Mouse (Mus musculus) left cerebral cortex, postnatal 25 days (tissue): ENCODE results near the gene Atp2a2. TPM values are rescaled to one million over a fixed set of nuclear protein-coding genes. Genes with fewer than 3 reads are reported as not detected.
A peak's percentile ranks its signal among the peaks of the same experiment; 100 is the strongest.
"Not testable (repeated sequence)": the region's sequence is repeated elsewhere in the genome, so short reads cannot be mapped to it uniquely, and the experiment has no call there.

ENCODE experiments used
- DNase-seq, 2 experiments: peaks; one replicate each; pipeline ENCODE4 v3.0.0; 2022; ENCODE audit warnings: low spot score in 2 of 2, mixed read lengths in 1 of 2
- intact Hi-C: fragments of 180-260 bp; cut with DNase I; formaldehyde crosslinking; loops from one replicate; pipeline ENCODE4 v1.15.1; 2025
- total RNA-seq, 2 experiments: library from RNA; stranded (reverse); gene quantifications; 2 replicates each; pipeline ENCODE4 v1.2.3; 2021

Gene Atp2a2
- total RNA-seq, 2 experiments from 2014 or later = 748 to 749 TPM

DNA sequence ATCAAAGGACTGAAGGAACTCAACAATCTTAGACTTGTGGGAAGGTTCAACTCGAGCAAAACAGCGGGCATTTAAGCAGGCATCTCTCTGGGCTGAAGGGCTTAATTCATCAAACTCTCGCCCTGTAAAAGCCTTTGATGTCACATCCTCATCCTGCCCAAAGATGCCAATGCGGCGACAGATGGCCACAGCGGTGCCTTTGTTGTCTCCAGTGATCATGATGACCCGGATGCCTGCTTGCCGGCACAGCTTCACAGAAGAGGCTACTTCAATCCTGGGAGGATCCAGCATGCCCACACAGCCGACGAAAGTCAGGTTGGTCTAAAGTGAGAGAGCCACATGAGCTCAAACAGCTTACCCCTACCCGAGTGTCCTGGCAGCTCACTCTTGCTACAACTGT lies 41.4 kb downstream of the Atp2a2 start:
- intact Hi-C loops = no loop called here

DNA sequence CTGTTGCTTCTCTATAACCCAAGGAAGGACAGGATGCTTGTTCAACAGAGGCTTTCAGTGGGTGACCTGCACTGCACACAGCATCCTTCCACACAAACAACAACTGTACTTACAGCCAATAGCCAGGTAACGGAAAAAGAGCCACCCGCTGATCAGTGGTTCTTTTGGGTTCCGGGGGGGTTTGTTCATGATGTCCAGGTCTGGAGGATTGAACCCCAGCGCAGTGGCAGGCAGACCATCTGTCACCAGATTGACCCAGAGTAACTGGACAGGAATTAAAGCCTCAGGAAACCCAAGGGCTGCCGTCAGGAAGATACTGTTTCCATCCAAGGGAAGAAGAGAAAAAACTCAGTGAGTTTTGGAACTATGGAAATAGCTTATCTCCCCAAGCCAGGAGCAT lies 42.7 kb downstream of the Atp2a2 start:
- DNase-seq = no peak
- intact Hi-C loops = no loop called here

More for the DNA sequence above, 41.4 kb downstream of the Atp2a2 start:
- DNase-seq = peak in 1 of 2 experiments; percentile 27

DNA sequence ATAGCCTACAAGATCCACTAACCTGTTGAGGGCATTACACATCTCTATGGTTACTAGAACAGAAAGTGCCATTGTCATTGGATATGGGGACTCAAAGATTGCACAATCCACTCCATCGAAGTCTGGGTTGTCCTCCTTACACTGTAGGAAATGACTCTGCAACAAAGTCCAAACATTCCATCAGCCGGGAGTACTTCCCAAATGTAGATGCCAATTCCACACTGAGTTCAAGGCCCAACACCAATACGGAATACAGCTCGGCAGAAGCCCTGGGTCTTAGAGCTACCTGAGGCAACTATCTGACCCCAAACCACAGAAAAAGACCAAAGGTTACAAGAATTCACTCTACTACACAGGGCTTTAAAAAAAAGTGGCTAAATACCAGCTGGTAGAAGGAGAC lies 44.0 kb downstream of the Atp2a2 start:
- intact Hi-C loops = no loop called here
- DNase-seq = no peak

DNA sequence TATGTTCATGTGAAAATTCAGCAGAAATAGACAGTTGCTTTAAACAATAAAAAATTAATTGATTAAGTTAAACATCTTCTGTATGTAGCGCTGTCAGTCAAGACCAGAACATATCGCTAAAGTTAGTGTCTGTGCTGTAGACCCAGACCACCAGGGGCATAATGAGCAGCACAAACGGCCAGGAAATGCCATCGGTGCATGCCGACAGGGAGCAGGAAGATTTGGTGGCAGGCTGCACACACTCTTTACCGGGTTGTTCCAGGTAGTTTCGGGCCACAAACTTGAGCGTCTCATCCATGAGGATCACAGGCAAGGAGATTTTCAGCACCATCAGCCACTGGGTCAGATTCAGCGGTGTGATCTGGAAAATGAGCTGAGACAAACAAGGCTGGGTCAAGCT lies 45.0 kb downstream of the Atp2a2 start:
- DNase-seq, intact Hi-C loops: not testable (repeated sequence)

DNA sequence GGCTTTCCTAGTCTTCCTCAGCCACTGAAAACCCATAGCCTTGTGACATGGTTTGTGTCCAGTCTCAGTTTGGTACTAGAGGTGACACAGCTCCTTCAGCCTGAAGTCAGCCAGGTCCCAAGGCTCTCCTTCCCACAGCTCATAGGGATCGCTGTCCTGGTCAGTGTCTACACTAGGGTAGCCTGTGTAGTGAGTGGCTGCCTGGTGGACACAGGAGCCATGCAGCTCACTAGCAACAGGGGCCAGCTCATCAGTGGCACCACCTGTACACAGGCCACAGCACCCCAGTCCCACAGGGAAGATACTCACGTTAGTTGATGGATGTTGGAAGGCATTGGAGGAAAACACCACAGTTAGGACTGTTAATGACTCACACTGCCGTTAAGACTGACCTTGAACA lies 46.4 kb downstream of the Atp2a2 start:
- no peak for DNase-seq
- intact Hi-C loops = no loop called here

DNA sequence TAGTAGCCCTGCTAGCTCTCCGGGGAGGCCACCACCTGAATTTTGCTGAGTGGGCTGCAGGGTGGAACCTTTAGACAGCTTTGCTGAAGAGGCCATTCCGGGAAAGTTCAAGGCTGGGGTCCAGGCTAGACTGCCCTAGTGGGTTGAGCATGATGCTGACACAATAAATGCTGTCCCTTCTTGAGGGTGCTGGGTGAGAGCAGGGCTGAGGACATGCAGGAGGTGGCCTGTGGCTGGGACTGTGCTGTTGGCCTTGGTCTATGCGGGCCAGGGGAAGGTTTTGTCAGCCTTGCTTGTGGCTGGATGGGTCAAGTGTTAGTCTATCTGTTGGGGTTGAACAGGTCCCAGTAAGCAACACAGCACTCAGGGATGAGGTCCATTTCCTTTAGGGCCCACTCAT lies 47.1 kb downstream of the Atp2a2 start:
- DNase-seq = no peak
- intact Hi-C loops = no loop called here

DNA sequence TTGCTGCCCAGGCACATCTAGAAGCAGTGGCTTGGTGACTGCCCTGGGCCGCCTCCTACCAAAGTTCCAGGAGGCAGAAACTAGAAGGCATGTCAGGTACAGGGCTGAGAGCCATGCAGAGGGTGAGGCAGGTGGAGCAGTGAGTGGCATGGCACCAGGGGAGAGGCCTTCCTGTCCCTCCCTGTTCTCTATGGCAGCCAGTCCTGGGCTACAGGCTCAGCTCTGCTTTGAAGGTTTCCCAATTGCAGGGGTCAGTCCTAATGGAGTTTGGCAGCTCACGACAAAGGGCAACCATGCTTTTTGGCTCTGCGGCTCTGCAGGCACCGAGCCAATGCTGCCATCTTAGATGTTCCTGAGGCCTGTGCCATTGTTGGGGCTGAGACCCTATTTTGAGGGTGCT lies 47.6 kb downstream of the Atp2a2 start:
- no peak for DNase-seq
- intact Hi-C loops = no loop called here

DNA sequence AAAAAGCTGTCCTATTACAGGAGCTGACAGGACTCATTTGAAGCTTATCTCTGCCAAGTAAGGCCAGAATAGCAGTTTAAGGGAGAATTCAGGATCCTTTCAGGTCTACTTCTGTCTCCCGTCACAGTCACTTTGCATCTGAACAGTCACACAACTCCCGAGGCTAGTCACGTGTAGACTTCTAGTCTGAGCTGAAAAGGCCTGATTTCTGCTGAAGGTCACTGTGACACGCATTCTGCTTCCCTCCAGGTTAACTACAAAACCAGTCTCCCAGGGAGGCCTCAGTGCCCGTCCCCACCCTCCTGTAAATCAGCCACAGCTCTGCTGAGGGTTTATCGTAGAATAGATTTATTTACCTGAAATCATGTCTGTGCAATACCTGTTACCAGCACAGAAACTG lies 48.8 kb downstream of the Atp2a2 start:
- intact Hi-C loops = no loop called here
- DNase-seq = no peak

DNA sequence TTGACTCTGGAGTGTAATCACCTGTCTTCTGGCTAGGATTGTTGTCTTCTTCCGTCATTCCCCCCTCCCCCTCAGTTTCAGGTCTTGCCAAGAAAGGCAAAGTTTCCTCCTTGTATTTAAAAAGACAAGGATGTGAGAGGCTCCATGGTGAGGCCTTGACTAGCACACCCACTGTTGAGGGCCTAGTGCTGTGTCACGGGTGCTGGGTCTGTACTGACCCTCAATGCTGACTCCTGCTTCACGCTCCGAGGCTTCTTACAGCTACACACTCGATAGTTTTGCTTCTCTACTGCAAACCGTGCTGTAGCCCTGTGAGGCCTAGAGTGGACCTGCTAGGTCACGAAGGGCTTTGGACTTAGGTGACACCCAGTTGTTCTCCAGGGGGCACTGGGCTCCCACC lies 49.8 kb downstream of the Atp2a2 start:
- no peak for DNase-seq
- intact Hi-C loops = no loop called here

DNA sequence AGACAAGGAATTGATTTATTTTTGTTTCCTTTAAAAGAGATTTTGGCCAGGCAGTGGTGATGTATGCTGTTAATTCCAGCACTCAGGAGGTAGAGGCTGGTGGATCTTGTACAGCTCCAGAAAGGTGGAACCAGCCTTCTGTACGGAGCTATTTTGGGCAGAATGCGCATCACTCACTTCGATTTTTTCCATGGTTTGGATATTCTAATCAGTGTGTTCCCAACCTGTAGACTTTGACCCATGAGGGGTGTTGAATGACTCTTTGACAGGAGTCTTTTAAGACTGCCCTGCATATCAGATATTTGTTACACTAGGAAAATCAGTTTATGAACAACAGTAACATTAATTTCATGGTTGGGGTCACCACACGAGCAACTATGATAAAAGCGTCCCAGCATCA lies 50.7 kb downstream of the Atp2a2 start:
- DNase-seq = no peak
- intact Hi-C loops = no loop called here

DNA sequence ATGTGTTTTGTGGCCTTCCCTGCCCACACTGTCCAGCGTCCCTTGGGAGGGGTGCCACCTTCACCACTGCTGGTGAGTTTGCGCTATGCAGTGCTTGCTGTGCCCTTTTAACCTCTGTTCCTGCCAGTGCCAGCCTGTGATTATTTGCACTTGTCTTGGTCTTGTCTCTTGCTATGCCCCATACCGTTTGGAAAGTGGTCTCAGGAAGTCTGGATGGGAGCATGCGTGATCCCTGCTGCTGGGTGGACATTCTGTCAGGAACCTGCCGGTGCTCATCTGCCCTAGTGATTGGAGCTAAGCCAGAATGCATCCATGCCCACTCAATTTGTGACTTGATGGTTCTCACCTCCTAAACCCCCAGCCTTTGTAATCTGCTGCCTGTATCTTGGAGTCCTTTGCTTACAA lies 51.1 kb downstream of the Atp2a2 start:
- no peak for DNase-seq
- intact Hi-C loops = no loop called here

DNA sequence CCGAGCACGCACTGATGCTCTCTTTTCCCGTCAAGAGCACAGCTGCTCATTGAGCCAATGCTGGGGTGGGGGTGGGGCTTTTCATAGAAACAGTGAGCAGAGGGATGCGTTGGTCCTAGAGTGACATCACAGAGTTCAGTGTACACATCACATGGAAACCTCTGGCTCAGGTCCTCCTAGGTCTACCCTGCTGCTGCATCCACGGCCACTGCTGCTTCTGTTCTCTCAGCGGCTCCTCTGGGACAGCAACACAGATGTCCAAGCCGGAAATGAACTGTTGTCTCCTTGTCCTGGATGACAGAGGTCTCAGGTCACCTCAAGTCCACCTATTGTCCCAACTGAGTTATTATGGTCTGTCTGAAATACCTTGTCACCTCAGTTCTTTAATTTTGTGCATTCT lies 52.1 kb downstream of the Atp2a2 start:
- intact Hi-C loops = no loop called here
- DNase-seq = no peak

DNA sequence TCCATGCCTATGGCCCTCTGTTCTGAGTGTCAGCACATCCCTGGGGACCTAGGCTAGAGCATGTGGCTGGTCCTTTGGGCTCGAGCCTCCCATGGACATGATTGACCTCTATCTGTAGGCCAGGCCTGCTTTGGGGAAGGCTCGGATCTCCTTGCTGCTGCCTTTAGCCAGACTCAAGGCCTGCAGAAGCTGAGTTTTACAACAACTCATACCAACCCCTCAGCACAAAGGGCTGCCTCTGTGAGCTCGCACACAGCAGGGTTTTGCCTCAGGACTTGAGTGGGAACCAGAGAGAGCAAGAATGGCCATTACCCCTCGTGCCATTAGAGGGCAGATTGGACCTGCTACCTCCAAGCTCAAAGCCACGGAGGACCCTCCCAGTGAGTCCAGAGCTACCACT lies 53.2 kb downstream of the Atp2a2 start:
- no peak for DNase-seq
- intact Hi-C loops = no loop called here

DNA sequence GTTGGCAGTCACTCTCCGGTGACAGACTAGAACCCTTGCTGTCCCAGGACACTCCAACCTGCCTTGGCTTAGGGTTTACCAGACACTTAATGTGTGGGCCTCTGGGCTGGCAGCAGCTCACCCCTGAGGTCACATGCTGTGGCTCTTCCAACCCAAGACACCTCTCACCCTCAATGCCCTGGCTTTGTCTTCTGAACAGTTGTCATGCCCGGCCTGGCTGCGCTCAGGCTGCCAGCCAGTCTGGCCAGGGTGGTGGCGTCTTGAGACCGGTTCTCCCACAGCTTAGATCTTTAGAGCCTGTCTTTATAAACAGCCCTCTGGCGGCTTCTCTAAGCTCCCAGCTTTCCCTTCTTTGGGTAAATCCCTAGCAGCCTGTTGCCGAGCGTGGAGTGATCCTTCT lies 54.2 kb downstream of the Atp2a2 start:
- intact Hi-C loops = no loop called here
- DNase-seq = peak in 1 of 2 experiments; percentile 24

DNA sequence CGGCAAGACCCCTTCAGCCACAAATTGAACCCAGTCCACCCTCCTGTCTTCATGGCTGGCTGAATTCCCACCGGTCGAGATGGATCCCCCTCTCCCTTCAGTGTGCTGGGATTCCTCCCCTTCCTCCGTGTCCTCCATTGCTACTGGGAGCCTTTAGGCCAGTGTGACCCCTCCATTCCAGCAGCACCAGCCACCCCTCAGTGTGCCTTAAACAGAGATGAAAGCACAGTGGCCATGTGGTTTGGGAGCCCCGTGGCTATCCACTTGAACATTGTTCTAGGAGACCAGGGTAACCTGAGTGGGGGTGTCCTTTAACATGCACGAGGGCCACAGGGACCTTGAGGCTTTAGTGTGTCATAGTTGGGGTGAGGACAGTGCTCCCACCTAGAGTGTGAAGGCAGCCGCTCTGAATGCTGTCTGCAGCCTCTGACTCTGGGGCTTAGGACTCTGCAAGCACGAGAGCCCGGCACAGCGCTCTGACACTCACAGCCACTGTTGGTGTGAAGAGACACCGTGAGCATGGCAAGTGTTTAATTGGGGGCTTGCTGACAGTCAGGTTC lies 56.9 kb downstream of the Atp2a2 start:
- no peak for DNase-seq
- intact Hi-C loops = no loop called here

DNA sequence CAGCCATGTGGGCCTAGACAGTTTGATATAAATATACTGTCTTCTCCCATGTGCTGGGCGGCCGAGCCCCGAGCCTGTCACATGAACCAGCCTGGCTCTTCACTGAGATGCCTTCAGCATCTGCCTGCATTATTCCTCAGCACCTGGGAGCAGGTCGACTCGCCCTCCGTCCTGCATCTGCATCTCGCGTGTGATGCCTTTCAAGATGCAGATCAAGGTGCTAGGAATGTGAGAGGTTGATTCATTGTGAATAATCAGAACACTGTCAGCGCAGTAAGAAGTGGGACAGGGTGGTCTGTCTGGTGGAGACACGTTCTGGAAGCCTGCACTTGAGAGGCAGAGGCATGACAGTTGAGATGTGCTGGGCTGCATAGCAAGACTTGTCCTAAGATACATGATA lies 57.5 kb downstream of the Atp2a2 start:
- DNase-seq = no peak
- intact Hi-C loops = no loop called here

DNA sequence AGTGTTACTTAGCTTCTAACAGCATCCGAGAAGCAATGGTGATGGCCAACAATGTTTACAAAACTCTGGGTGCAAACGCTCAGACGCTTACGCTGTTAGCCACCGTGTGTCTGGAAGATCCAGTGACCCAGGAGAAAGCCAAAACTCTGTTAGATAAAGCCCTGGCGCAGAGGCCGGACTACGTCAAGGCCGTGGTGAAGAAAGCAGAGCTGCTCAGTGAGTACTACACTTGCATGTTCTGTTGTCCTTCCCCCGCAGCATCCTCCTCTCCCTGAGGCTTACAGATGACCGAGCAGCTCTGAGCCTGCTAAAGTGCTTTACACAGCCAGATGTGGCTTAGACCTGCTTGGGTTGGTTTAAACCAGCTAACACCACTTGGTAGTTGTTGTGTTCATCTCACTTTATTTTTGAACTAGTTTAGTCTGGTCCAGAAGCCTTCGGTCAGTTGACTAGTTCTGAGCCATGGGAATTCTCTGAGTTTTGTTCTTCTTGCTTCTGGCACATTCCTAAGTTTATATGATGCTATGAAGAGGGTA lies 61.9 kb downstream of the Atp2a2 start:
- intact Hi-C loops = no loop called here

DNA sequence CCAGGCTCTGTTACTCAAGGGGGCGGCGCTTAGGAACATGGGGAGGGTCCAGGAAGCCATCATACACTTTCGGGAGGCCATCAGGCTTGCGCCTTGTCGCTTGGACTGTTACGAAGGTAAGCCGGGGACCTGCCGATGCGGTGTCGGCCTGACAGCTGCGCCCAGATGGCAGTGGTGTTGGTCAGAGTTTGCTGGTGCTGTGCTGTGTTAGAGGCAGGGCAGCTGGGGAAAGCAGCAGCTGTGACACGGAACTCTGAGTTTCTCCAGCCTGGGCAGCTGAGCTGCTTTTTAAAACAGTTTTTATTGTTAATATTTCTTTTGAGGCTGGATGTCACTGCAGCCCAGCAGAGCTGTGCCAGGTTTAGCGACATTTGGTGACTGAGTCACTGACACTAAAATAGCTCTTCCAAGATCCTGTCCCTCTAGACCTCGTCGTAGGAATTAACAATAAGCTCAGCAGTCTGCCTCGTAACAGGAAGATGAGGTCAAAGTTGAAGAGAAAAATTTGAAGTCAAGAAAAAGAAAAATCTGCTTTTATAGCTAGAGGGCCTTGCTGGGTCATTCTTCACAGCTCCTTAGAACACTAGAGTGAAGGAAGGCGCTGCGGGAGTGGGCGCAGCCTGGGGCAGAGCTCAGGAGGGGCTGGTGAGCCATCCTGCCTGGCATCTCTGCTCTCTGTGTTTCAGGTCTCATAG lies 62.5 kb downstream of the Atp2a2 start:
- intact Hi-C loops = no loop called here
- DNase-seq = no peak

More for the DNA sequence above, 61.9 kb downstream of the Atp2a2 start:
- no peak for DNase-seq

DNA sequence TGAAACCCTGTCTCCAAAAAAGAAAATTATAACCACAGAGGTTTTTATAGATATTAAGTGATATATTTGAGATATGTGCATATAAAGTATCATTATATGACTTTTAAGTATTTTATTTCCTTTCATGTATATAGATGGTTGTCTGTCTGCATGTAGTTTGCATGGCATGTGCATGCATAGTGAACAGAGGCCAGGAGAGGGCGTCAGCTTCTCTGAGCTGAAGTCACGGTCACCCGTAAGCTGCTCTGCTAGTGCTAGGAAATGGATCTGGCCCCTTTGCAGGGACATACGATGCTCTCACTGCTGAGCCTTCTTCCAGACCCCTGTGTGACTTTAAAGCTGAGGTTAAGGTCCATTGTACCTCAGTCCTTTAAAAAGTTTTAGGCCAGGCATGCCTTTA lies 67.5 kb downstream of the Atp2a2 start:
- no peak for DNase-seq
- intact Hi-C loops = no loop called here

DNA sequence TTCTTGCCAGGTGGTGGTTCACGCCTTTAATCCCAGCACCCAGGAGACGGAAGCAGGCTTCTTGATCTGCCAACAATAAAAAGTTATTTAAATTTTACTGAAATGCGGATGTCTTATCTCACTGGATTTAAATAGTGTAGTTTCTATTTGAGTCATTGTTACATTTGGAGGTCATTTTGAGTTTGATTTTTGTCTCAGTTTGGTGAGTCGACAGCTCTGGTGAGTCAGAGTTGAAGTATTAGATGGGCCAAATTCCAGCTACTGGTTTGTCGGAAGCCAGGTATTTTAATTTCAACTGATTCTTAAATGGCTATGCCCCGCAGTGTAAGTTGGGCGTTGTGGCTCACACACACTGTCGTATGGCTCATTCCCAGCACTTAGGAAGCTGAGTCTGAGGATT lies 70.8 kb downstream of the Atp2a2 start:
- intact Hi-C loops = no loop called here
- no peak for DNase-seq

DNA sequence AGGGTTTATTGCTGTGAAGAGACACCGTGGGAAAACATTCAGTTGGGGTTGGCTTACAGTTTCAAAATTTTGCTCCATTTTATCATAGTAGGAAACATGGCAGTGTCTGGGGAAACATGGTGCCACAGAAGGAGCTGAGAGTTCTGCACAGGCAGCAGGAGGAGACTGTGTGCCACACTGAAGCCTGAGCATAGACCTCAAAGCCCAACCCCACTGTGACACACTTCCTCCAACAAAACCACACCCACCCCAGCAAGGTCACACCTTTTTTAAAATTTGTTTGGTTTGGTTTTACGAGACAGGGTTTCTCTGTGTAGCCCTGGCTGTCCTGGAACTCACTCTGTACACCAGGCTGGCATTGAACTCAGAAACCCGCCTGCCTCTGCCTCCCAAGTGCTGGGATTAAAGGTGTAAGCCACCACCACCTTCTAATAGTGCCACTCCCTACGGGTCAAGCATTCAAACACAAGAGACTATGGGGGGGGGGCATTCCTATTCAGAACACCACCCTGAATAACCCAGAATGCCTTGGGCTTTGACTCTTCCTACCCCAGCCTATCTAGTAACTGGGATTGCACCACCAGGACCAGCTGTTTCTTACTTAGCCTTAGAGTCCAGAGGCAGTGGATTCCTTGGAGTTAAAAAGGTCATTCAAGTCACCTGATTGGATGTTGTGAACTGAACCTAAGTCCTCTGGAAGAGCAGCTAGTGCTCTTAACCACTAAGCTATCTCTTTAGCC lies 71.8 kb downstream of the Atp2a2 start:
- no peak for DNase-seq
- intact Hi-C loops = no loop called here
